Mouse (Mus musculus) heart, adult 2 months (tissue): ENCODE measurements at regions not wholly inside any gene's neighbourhood (a gene's known extent, or its start where the extent isn't known, plus 50 kb on each side); places are given as distances from the start of the nearest gene placed in this dataset.

Experiments used
- DNase-seq, 2 experiments: peaks; one replicate each; pipeline ENCODE4 v3.0.0; 2021
- H3K27ac ChIP-seq: fragments of 200-600 bp; 2 replicates; pipeline ENCODE4 v1.8.1; 2022
- H3K27me3 ChIP-seq: fragments of 200-500 bp; 2 replicates; pipeline ENCODE4 v1.6.1; 2012; ENCODE audit warnings: mild to moderate bottlenecking, low read length, inconsistent platforms, mixed read lengths; ENCODE audit not compliant: control insufficient read depth, insufficient read depth
- H3K36me3 ChIP-seq: fragments of 200-500 bp; 2 replicates; pipeline ENCODE4 v1.6.1; 2012; ENCODE audit warnings: low read length, inconsistent platforms; ENCODE audit not compliant: control insufficient read depth, insufficient read depth
- H3K4me1 ChIP-seq: fragments of 200-500 bp; 2 replicates; pipeline ENCODE4 v1.6.1; 2011; ENCODE audit warnings: low read length; ENCODE audit not compliant: control insufficient read depth, insufficient read depth
- H3K4me3 ChIP-seq: fragments of 200-600 bp; 2 replicates; pipeline ENCODE4 v1.8.1; 2022
- H3K79me2 ChIP-seq: fragments of 200-500 bp; replicated peaks from 2 replicates; pipeline ENCODE4 v1.6.1; 2012; ENCODE audit warnings: mild to moderate bottlenecking, inconsistent platforms, low read length, moderate library complexity, mixed read lengths; ENCODE audit not compliant: control insufficient read depth, insufficient read depth
- H3K9ac ChIP-seq: fragments of 200-500 bp; 2 replicates; pipeline ENCODE4 v1.6.1; 2012; ENCODE audit warnings: low read depth, mild to moderate bottlenecking, control low read depth, inconsistent platforms, low read length, mixed read lengths
- CTCF ChIP-seq: fragments of 200-600 bp; IDR thresholded peaks from 2 replicates; pipeline ENCODE4 v1.8.1; 2022; ENCODE audit warnings: antibody characterized with exemption, mild to moderate bottlenecking, moderate library complexity
- EP300 ChIP-seq: fragments of 200-500 bp; IDR thresholded peaks from 2 replicates; pipeline ENCODE4 v1.6.1; 2011; ENCODE audit warnings: low read depth, low read length, control low read depth; ENCODE audit not compliant: insufficient read depth
- POLR2A ChIP-seq: fragments of 200-500 bp; IDR thresholded peaks from 2 replicates; pipeline ENCODE4 v1.6.1; 2011; ENCODE audit warnings: mild to moderate bottlenecking, low read depth, low read length, control low read depth; ENCODE audit not compliant: insufficient read depth
- WGBS: fragments of 180-500 bp; shearing (Covaris S2); methylation state at CpG from one replicate; pipeline ENCODE4 v1.1.7; 2018; 5-methylcytosine and 5-hydroxymethylcytosine counted together
- intact Hi-C: fragments of 180-260 bp; cut with DNase I; formaldehyde crosslinking; loops from one replicate; pipeline ENCODE4 v1.15.1; 2025

DNA sequence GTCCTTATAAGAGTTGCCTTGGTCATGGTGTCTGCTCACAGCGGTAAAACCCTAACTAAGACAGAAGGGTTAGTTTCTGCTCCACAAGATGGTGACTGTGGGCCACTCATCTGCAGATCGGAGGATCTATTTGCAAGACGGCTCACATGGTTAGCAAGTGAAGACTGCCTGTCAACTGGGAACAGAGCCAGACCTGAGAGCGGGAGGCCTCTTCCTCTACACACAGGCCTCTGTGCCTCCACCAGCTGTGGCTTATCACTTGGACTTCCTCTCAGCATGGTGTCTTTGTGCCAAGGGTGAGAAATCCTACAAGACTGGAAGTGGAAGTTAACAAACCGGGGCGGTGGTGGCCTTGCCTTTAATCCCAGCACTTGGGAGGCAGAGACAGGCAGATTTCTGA, 126.1 kb downstream of the Zfp36l2 start:
- no peaks in the 10 kb centered on the region for H3K36me3 ChIP-seq
- DNase-seq = peak in 1 of 2 experiments; percentile 68
- H3K4me1 ChIP-seq = peaks cover 14% of the 10 kb centered on the region
- no peaks in the 10 kb centered on the region for H3K27me3 ChIP-seq
- TF ChIP-seq EP300 (0 out of 2 replicates have a peak, but pooled peaks have one; percentile 21), POLR2A (no peak)
- intact Hi-C loops = no loop called here
- H3K79me2 ChIP-seq = no peaks in the 10 kb centered on the region
- H3K27ac ChIP-seq = no peak overlapping the region
- no peak overlapping the region for H3K4me3 ChIP-seq
- 33% methylated on average over 6 of the region's 6 CpGs for WGBS
- no peak overlapping the region for H3K9ac ChIP-seq

- H3K27me3 ChIP-seq = no peaks in the 10 kb centered on the region
- H3K9ac ChIP-seq = no peak overlapping the region
- no peaks in the 10 kb centered on the region for H3K79me2 ChIP-seq
- WGBS = 76% methylated on average over 4 of the region's 4 CpGs
- no peaks in the 10 kb centered on the region for H3K36me3 ChIP-seq
- peak overlapping the region; percentile 50 for H3K27ac ChIP-seq
- no peak for DNase-seq
- peaks cover 16% of the 10 kb centered on the region for H3K4me1 ChIP-seq
- TF ChIP-seq EP300 (no peak), CTCF (no peak), POLR2A (no peak)
- H3K4me3 ChIP-seq = no peak overlapping the region
- intact Hi-C loops = no loop called here
Measured at GRCm38 (mm10) chr17:84056469-84056868, 131.3 kb downstream of the Zfp36l2 start.

GRCm38 (mm10) chr17:84052437-84052836, 135.3 kb downstream of the Zfp36l2 start:
- Histone ChIP-seq H3K4me3 (no peak overlapping the region), H3K4me1 (peaks cover 13% of the 10 kb centered on the region), H3K36me3 (no peaks in the 10 kb centered on the region), H3K27me3 (no peaks in the 10 kb centered on the region), H3K27ac (no peak overlapping the region), H3K79me2 (no peaks in the 10 kb centered on the region), H3K9ac (no peak overlapping the region)
- TF ChIP-seq POLR2A (no peak), EP300 (no peak), CTCF (no peak)
- intact Hi-C loops = no loop called here
- 84% methylated on average over 8 of the region's 8 CpGs for WGBS
- DNase-seq = no peak

- Histone ChIP-seq H3K4me1 (peaks cover 3% of the 10 kb centered on the region), H3K27me3 (no peaks in the 10 kb centered on the region), H3K79me2 (no peaks in the 10 kb centered on the region), H3K27ac (no peak overlapping the region), H3K9ac (no peak overlapping the region), H3K36me3 (no peaks in the 10 kb centered on the region), H3K4me3 (no peak overlapping the region)
- WGBS = 94% methylated on average over 9 of the region's 9 CpGs
- intact Hi-C loops = no loop called here
- DNase-seq = no peak
- TF ChIP-seq POLR2A (no peak), CTCF (no peak), EP300 (no peak)
Measured at GRCm38 (mm10) chr17:84051212-84051611, 136.5 kb downstream of the Zfp36l2 start.

DNA sequence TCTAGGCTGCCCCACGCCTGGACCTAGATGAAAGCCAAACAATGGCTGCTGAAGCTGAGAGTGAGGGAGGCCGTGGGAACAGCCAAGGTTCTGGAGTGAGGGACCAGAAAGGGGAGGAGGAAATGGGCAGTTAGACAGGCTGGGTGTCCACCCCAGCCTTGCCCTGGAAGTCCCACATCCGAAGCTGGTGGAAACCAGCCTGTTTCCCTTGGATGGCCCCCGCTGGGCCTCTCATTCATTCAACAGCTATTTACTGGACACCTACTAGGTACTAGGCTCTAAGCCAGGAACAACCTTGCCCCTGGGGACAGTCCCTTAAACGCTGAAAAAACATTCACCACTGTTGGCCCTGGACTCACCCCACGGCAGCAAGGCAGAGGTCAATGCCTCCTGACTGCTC, 139.2 kb downstream of the Zfp36l2 start:
- H3K36me3 ChIP-seq = no peaks in the 10 kb centered on the region
- H3K27ac ChIP-seq = no peak overlapping the region; the same call in none of the 2 replicates
- H3K9ac ChIP-seq = no peak overlapping the region
- H3K4me1 ChIP-seq = peaks cover 7% of the 10 kb centered on the region
- no peaks in the 10 kb centered on the region for H3K79me2 ChIP-seq
- WGBS = 35% methylated on average over 6 of the region's 6 CpGs
- H3K27me3 ChIP-seq = no peaks in the 10 kb centered on the region
- no peak overlapping the region for H3K4me3 ChIP-seq
- intact Hi-C loops = no loop called here
- TF ChIP-seq POLR2A (no peak), EP300 (no peak), CTCF (no peak)
- DNase-seq = peak in 1 of 2 experiments; percentile 72

DNA sequence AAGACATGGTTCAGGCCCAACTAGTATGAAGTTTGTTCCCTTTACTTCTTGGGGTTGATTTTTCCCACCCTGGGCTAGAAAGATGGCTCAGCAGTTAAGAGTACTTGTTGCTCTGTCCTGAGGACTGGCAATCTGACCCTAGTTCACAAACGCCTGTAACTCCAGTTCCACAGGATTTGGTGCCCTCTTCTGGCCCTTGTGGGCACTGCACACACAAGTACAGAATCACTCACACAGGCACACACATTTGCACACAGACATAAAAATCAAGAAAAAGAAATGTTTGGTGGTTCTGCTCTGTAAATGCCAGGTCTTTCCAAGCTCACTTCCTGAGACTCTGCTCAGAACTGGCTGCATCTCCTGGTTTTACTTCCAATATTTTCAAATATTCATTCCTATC, 140.2 kb downstream of the Zfp36l2 start:
- H3K9ac ChIP-seq = no peak overlapping the region
- no peaks in the 10 kb centered on the region for H3K36me3 ChIP-seq
- H3K27me3 ChIP-seq = no peaks in the 10 kb centered on the region
- DNase-seq = no peak
- no peak overlapping the region for H3K27ac ChIP-seq
- intact Hi-C loops = no loop called here
- no peak for TF ChIP-seq EP300
- no peak for TF ChIP-seq POLR2A
- TF ChIP-seq CTCF = peak; percentile 44
- H3K4me1 ChIP-seq = peaks cover 7% of the 10 kb centered on the region
- no peaks in the 10 kb centered on the region for H3K79me2 ChIP-seq
- 93% methylated on average over 1 of the region's 1 CpGs for WGBS
- no peak overlapping the region for H3K4me3 ChIP-seq

DNA sequence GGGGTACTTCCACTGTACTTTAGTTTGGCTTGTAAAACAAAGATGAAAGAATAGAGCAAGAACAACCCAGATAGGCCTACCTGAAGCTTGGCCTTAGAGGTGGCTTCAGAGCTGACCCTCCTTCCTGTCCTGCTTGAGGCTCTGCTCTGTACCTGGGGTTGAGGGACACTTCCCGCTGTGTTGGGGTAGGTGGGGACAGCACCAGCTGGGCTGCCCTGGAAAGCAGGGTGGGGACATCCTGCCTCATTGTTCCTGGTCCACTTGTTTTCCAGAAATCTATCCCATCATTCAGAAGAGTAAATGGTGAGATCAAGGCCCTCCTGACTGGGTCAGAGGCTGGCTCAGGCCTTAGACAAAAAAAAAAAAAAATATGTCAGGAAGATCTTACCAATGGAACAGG, 141.9 kb downstream of the Zfp36l2 start:
- Histone ChIP-seq H3K36me3 (no peaks in the 10 kb centered on the region), H3K27ac (no peak overlapping the region), H3K27me3 (no peaks in the 10 kb centered on the region), H3K4me3 (no peak overlapping the region), H3K4me1 (peaks cover 7% of the 10 kb centered on the region), H3K9ac (no peak overlapping the region), H3K79me2 (no peaks in the 10 kb centered on the region)
- TF ChIP-seq EP300 (no peak), POLR2A (no peak), CTCF (no peak)
- intact Hi-C loops = no loop called here
- WGBS = 51% methylated on average over 1 of the region's 1 CpGs
- DNase-seq = no peak
